Mouse (Mus musculus): Measurements from ENCODE around the gene Cdh13.
"Not testable (repeated sequence)": the region's sequence is repeated elsewhere in the genome, so short reads cannot be mapped to it uniquely, and the experiment has no call there.

Gene Cdh13

DNA sequence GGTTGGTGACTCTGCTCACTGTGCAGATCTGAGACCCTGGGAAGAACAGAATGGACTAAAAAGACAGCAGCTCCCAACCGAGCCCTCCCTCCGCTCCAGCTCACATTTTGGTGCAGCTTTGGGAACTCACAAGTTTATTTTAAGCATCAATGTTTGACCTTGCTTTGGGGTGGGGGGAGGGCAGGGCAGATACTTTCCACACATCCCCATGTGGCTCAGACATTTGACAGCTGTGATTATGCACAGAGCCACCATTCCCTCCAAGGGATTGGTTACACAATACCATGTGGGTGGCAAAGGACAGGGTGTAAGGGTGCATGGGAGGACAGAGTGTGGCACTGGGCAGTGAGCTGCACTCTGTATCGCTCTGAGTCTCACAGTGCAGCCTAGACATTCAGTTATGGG lies 993.5 kb downstream of the Cdh13 start:
- no peak for DNase-seq

DNA sequence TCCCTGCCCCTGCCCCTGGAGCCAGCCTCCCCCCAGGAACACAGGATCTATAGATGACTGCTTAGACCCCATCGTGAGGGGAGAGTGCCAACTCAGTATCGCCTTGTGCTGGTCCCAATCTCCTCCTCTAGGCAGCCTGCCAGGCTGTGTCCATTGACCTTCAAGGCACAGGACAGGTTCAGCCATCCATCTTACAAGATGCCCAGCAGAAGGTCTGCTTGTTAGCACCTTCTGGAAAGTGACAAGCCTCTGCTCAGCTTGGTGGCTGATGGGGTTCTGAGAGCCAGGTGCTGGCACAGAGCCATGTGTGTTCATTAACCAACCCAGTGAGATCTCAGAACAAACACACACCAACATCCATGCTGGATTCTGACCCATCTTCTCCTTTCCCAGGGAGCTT lies 998.2 kb downstream of the Cdh13 start:
- DNase-seq: peak; percentile 18

- DNase-seq: no peak
Observed at GRCm38 (mm10) chr8:119284516-119284915, 1001.0 kb downstream of the Cdh13 start.

GRCm38 (mm10) chr8:119284920-119285319 lies 1001.4 kb downstream of the Cdh13 start:
- no peak for DNase-seq

GRCm38 (mm10) chr8:119295477-119295876 lies 1011.9 kb downstream of the Cdh13 start:
- no peak for DNase-seq

DNA sequence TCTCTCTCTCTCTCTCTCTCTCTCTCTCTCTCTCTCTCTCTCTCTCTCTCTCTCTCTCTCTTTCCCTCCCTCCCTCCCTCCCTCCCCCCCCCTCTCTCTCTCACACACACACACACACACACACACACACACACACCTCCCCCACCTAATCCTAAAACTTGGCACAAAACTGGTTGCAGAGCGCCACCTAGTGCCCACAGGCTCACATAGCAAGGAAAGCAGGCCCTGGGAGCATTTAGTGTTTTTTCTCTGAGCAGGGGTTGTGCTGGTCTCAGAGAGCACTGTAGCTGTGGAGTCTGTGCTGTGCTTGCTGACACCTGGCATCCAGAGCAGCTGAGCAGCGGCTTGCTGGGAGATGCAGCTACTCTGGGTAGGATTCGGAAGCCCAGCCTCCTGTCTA lies 1014.2 kb downstream of the Cdh13 start:
- DNase-seq: peak; percentile 36

DNA sequence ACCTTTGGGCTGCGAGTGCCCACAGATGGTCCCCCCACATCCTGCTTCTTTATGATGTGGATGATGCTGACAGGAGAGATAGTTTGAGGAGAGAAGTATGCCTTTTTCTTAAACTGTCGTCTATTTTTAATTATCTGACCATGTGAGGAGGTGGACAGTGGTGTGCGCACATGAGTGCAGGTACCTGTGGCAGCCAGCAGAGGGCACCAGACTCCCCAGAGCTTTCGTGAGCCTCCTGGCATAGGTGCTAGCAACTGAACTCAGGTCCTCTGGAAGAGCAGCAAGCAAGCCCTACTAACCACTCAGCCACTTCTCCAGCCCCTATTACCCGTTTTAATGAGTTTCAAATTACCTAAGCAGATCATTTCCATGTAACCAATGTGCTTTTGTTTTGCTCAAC lies 1016.8 kb downstream of the Cdh13 start:
- DNase-seq: no peak

- DNase-seq: no peak
Observed at GRCm38 (mm10) chr8:119304196-119304595, 1020.7 kb downstream of the Cdh13 start.

DNA sequence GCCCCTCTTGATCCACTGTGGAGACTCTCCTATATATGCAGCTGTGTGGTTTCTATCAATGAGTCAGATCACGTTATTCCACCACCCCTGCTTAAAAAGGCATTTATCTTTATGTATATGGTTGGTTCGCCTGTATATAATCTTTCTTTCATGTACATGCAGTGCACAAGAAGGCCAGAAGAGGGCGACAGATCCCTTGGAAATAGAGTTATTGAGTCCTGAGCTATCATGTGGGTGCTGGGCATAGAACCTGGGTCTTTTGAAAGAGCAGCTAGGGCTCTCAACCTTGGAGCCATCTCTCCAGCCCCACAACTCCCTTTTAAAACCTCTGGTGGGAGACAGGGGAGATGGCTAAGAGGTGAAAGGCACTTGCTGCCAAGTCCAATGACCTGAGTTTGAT lies 1027.9 kb downstream of the Cdh13 start:
- peak; percentile 25 for DNase-seq

DNA sequence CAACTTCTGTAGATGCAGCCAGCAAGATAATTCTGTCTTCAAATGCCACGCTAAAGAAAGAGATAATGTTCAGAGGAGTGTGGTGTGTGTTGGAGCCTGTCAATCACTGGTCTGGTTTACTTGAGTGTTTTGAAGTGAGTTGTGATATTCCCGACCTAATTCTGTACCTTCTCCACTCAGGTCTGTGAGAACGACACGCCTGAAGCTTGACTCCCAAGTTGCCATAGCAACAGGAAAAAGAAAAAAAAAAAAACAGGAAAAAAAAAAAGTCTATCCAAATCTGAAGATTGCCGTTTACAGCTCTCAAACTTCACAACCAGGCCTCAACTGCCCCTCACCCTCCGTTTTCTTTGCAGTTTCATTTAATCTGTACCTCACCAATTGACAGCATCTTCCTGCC lies 1039.7 kb downstream of the Cdh13 start:
- DNase-seq: no peak

GRCm38 (mm10) chr8:119339546-119339945 lies 1056.0 kb downstream of the Cdh13 start:
- no peak for DNase-seq

DNA sequence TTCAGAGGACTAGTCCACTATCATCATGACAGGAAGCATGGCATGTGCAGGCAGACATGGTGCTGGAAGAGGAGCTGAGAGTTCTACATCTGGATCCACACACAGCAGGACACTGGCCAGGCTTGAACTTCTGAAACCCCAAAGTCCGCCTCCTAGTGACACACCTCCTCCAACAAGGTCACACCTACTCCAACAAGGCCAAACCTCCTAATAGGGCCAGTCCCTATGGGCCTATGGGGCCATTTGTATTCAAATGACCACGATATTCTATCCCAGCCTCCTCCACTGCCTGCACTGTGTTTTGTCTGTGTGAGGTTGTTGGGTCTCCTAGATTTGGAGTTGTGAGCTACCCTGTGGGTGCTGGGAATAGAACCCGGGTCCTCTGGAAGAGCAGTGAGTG lies 1060.1 kb downstream of the Cdh13 start:
- no peak for DNase-seq

DNA sequence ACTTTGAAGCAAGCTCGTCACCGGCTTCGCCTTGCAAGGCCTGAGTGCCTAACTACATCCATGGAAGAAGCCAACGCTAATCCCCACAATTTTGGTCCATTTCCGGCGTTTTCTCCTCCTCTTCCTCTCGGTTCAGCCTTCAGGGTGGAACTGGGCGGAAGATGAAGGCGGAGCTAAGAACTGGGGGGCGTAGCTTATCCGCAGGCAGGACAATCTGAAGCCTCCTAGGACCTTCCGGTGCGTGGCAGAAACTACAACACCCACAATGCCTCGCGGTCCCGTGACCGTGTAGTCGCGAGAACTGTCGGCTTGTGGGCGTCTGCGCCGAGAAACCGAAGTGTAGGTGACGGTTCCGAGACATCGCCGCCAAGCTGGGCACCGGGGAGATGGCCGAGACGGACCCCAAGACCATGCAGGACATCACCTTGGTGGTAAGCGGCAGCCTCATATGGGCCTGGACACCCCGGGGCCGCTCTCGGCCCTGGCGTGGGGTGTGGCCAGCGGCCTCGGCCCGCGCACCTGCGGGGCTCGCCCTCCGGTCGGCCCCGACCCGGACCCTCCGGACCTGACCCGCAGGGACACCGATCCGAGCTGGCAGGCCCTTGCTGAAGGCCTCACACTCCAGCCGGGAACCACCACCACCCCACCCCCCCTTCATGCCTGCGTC lies 1060.8 kb downstream of the Cdh13 start, which contains the start of gene Hsbp1:
Gene Hsbp1, plus strand, starts transcription at position 299 of the 667 bp plus-strand sequence.
- peak; percentile 98 for DNase-seq

DNA sequence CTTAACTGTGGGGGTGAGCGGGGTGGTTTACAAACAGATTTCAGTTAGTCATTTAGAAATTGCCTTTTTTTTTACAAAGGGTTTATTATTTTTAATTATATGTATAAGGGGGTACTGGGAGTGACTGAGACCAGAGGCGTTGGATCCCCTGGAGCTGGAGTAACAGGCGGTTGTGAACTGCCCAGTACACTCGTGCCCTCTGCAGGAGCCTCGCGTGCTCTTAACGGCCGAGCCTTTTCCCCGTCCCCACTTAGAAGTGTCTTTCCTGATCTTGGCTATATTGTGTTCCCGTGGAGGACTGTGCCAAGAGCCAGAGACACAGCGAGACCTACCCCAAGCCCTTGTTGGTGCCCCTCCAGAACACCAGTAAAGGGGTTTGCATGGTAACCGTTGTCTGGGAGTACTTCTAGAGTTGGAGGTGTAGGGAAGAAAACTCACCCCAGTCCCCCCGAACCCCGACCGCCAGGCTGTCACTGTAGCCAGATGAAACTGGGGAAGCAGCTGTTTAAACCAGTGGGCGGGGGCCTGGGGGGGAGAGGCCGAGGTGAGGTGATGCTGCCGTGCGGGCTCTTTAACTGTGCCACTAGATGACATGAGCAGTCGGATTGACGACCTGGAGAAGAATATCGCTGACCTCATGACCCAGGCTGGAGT lies 1061.6 kb downstream of the Cdh13 start:
- DNase-seq: peak; percentile 22

DNA sequence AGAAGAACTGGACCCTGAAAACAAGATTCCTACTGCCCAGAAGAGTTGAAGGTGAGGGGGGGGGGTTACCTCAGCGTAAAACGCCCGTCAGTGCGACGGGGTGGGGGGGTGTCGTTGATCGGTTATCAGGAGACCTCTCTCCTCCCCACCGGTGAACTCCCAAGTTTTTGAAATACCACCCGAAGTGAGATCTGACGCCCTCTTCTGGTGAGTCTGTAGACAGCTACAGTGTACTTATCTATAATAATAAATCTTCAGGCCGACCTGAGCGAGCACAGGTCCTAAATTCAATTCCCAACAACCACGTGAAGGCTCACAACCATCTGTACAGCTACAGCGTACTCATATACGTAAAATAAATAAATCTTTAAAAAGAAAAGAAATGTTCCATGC lies 1062.1 kb downstream of the Cdh13 start:
- DNase-seq: no peak

DNA sequence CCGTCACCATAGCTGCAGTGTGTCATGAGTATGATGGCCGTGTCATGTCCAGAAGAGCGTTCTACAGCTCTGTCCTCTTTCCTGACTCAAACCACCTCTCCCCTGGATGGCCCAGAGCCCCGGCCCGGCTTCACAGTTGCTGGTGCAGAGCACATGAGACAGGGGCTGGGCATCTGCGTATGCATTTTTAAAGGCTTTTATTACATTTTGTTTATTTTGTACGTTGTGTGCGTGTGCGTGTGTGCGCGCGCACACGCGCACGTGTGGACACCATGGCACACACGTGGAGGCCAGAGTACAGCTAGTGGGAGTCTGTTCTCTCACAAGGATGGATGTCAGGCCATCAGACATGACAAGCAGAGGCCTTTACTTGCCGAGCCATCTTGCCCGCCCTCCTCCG lies 1068.1 kb downstream of the Cdh13 start:
- DNase-seq: no peak

- no peak for DNase-seq
Observed at GRCm38 (mm10) chr8:119352977-119353658, 1069.6 kb downstream of the Cdh13 start.

GRCm38 (mm10) chr8:119353659-119354023 lies 1070.1 kb downstream of the Cdh13 start:
- no peak for DNase-seq

GRCm38 (mm10) chr8:119356631-119357030 lies 1073.1 kb downstream of the Cdh13 start:
- DNase-seq: not testable (repeated sequence)

DNA sequence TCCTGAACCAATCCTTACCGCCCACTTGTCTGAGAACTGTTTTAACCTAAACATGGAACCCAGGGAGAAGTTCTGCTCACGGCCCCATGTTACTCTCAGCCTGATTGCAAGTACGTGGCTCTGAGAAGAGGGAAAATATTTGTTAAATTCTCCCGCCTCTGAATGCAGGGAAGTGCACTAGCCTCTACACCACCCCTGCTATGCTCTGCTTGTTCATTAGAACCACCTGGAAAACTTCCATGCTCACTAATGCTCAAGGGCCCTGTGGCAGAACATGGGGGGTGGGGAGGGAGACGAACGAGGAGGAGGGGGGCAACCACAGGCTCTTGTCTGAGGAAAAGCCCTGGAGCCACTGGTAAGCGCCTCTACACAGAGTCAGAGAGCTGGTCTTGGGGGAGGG lies 1074.6 kb downstream of the Cdh13 start:
- no peak for DNase-seq

- DNase-seq: peak; percentile 75
Observed at GRCm38 (mm10) chr8:119358836-119359235, 1075.3 kb downstream of the Cdh13 start.

DNA sequence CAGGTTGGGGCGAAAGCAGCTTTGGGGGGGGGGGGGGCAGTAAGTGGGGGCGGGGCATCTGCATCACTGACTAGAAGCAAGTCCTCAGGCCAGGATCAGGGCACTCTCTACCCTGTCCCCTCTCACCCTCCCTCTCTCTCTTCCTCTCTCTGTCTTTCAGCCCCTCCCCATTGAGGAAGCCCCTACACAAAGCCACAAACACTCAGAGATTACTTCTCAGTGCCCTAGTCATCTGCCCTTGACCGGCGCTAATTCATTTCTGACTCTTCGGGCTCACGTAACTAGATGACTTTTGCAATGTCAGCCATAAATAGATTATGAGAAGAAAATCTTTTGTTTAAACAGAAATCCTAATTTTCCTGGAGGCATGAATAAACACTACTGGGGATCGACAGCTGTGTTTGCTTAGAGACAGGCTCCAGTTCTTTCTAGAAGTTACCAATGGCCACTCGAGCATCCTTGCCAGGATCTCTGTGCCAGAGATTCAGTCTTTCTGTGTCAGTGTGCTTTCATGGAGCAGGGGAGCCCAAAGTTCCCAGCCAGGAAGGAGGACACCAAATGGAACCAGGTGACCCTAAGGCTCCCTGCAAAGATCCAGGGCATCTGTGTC lies 1077.3 kb downstream of the Cdh13 start:
- no peak for DNase-seq
